Mouse (Mus musculus) mouse embryonic stem cell (cell line): ENCODE results near the gene Rhov.

Experiments used
- in situ Hi-C, 2 experiments: fragments of 300-500 bp; cut with MboI; formaldehyde crosslinking; loops; 1 replicate in 1 of 2; 3 replicates in 1 of 2; pipeline ENCODE4 v1.14.3; 2019 to 2020; ENCODE audit warnings: low sequenced_read_pairs in 2 of 2, low pct_unique_long_range_greater_than_20kb in 1 of 2, mixed read lengths in 1 of 2; ENCODE audit not compliant: unreplicated experiment in 1 of 2

Gene Rhov

DNA sequence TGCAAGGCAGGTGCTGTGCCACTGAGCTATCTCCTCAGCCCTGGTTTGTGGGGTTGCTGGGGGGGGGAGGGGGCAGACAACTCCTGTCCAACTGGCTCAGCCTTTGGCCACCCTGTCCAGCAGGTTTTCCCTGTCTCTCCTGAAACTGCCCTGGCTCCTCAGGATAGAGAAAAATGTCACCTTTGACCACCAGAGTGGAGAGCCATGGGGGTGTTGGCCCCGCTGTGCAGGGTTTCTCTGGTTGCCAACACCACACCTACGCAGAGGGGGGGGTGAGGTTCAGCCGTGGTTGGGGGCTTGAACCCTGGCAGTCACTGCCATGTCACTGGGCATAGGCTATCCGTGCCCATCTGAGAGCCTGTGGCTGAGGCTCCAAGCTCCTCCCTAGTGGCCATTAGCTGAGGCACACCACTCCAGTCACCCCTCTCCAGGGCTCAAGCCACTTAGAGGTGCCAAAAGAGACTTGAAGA, 21.4 kb downstream of the Rhov start:
- in situ Hi-C loops, result loop anchor here (5.0 kb wide), 1 partner anchor 38 kb away; the partner anchor contains the start of gene Vps18 (in 2 of the 2)

DNA sequence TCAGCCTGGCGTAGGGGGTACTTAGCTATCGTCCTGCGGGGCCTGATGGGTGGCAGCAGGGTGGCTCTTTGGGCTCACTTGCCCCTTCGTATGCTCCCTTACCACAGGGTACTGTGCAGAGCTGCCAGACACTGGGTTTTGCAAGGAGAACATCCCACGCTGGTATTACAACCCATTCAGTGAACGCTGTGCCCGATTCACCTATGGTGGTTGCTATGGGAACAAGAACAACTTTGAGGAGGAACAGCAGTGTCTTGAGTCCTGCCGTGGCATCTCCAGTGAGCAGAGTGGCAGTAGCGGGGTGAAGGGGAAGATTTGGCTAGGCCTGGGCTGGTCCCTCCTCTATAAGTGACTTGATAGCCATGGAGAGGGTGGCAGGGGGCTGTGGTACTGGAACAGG, 23.2 kb downstream of the Rhov start:
- in situ Hi-C loops, result no loop called here

DNA sequence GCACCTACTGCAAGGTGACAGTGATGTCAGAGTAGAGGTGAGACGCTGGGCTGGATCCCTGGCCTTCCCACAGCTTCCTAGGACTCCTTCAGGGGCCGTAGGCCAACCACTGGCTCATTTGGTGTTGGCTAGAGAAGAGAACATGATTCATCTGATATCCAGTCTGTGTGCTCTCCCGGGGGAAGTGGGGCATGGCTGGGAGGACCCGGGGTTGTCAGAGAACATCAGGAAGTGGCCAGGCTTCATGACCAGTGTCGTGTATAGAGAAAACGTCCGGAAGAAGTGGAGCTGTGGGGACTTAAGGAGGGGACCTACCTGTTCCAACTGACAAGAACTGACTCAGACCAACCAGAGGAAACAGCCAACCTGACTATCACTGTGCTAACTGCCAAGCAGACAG, 25.8 kb downstream of the Rhov start:
- in situ Hi-C loops, result no loop called here

DNA sequence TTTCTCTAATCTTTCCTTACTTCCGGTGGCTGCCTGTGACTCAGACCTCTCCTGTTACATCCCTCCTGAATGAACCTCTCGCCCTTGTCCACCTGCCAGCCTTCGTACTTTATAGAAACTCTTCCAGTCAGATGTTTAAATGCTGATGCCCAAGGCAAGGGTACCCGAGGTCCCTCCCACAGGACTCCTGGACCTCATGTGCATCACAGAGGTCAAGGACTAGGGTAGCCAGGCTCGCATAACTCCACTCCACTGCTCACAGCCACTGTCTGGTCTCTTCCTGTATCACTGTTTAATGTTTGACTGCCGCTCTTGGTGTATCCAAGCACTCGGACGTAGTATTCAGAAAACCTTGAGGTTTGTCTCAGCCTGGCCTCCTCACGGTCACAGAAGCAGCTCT, 28.5 kb downstream of the Rhov start:
- in situ Hi-C loops, result no loop called here

DNA sequence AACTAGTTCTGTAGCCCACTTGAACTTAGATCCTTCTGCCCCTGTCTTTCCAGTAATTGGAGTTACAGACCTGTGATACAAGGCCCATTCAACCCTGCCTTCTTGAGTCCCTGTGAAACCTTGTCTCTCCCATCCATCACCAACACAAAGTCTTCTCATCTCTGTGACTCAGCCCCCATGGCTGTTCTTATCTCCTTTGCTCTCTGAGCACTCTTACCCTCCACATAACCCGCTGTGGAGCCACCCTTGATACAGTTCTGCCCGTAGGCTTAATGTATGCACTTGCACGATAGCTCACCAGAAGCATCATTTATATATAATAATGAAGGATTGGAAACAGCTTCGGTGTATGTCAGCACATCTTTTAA, 30.3 kb downstream of the Rhov start:
- in situ Hi-C loops, result no loop called here

DNA sequence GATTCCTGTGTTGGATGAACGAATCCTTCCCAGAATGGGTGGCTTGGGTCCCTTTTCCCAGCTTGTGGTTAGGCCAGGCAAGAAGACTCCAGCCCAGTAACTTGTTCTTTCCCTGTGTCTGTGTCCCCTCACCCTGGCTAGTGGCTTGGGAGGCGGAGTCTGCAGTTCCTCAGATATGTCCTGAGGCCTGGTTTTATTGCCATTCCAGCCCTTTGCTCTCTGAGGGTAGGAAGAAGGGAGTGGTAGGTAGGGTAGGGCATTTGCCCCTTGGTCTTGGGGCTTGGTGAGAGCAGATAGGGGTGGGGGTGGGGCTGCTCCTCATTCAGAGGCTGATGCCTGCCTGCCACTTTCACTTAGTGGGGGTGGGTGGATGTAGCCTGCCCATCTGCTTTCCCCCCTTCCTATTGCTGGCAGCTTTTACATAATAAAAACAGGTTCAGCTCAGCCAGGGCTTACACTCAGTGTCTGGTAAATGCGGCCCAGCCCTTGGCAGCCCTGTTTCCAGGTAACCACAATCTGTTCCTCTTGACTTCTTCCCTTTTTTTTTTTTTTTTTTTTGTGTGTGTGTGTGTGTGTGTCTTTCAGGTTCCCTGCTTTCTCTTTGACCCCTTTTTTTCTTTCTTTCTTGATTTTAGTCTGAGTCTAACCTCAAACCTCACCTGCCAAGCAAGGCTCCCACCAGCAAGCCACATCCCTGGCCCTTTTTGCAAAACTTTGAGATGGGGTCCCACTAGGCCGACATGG, 30.8 kb downstream of the Rhov start:
- in situ Hi-C loops, result no loop called here

DNA sequence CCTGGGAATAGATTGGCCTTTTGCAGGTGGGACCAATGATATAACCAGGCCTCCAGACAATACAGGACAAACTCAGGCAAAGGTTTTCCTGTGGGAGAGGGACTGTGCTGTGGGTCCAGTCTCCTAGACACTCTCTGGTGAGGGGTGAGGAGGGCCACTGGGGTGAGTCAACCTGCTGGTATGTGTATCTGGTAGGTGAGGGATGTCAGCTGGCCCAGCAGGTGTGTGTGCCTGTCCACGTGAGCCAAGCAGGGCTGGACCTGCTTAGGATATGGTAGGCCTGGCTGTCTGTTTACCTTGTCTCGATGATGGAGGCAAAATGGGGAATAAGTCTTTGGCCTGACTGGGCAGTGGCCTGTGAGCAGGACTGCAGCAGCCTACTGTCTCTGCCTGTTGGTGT, 32.4 kb downstream of the Rhov start:
- in situ Hi-C loops, result no loop called here

DNA sequence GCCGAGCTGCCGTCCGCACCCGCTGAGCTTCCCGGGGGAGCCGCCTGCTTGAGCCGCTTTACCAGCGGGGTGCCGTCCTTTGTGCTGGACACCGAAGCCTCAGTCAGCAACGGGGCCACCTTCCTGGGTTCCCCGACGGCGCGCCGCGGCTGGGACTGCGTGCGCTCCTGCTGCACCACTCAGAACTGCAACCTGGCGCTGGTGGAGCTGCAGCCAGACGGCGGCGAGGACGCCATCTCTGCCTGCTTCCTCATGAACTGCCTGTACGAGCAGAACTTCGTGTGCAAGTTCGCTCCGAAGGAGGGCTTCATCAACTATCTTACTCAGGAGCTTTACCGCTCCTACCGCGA, 33.2 kb downstream of the Rhov start:
- in situ Hi-C loops, result no loop called here

DNA sequence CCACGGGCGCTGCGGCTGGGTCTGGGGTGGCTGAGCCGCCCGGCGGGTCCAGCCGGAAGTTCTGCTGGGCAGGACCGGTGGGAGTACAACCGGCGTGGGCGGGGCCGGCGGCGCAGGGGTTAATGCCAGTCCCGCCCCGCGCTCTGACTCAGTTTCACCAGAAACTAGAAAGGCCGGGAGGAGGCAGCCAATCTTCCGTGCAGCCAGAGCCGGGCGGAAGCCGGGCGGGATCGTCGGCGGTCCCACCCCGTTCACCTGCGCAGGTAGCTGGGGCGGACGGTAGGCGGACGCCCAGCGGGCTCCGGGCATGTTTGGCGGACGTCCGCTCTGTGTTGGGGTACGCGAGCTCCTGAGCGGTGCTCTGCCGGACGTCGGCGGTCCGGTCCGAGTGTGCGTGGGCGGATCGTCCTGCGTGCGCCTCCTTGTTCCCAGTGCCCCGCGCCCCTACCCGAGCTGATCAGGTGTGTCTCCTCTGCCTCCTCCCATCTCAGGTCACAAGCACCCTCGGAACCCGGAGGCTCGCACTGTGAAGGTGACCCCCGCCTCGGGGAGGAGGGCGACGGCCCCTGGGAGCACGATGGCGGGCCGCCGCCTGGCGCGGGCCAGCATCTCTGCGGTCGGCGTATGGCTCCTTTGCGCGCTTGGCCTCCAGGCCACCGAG, 33.7 kb downstream of the Rhov start, which contains the start of gene Spint1:
Spint1 (plus strand) TSS at position 153 of the 661 bp plus-strand sequence.
- in situ Hi-C loops, result no loop called here

DNA sequence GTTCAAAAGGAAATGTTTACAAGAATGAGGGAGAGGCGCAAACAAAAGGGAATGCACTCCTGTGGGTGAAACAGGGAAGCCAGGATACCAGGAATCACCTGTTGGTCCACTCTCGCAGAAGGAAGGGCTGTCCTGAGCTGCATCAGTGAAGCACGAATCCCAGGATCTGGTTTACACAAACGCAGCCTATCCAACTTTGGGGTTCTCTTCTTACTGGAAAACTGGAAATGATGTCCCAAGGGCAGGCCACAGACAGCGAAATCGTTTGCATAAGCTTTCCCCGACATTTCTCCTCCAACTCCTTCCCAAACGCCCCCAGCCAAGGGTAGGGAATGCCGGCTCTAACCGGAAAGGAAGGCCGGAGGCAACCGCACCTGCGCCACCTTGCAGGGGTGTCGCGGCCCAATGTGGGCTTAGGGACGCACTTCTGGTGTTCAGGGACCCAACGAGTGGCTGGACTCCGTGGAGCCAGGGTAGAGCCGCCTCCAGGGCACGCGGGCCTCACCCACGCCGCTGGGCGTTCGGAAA, 34.3 kb downstream of the Rhov start:
- in situ Hi-C loops, result no loop called here

DNA sequence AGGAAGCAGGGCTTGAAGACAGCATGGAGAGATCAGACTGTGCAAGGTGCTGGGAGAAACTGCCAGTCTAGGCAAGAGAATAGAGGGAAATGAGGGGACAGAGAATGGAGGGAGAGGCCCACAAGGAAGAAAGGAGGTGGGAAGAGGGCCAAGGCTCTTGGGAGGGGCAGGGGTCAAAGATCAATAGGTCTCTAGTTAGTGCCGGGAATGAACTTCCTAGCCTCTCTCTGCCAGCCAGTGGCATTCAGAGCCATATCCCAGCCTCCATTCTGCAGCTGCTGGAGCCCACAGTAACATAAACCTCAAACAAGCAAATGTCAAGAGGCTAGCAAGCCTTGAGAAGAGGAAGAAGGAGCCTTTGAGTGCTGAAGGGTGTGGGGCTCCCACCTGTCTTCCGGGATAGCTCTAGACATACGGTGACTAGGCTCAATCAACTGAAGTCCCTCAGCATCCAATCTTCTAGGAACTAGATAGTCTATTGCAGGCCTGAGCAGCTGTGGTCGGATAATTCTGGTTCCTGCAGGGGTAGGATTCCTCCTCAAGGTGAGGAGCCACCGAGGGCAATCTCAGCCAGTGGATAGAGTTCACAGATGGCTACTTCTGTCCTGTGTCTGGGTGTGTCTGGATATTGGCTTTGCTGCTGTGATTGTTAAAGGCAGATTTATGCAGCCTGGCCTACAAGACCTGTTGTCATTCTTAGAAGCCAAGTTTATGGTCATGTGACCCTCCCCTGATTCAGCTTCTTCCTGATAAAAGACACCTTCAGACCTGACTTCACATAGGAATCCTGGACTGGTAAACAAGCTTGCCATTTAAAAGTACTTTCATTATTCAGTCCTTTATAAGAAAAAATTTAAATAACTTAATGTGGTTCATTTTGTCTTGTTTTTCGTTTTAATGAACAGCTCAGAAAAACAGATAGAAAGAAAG, 41.0 kb downstream of the Rhov start, which contains the start of gene Ppp1r14d:
Ppp1r14d (minus strand) TSS at position 132 of the 930 bp plus-strand sequence.
- in situ Hi-C loops, result no loop called here
